Mouse (Mus musculus): ENCODE measurements around the gene Lima1. TPM values are rescaled to one million over a fixed set of nuclear protein-coding genes. Genes with fewer than 3 reads are reported as not detected.
"Not testable (repeated sequence)": the region's sequence is repeated elsewhere in the genome, so short reads cannot be mapped to it uniquely, and the experiment has no call there.

The Lima1 gene
- polyA plus RNA-seq, 1 experiment, result 12.1 TPM

DNA sequence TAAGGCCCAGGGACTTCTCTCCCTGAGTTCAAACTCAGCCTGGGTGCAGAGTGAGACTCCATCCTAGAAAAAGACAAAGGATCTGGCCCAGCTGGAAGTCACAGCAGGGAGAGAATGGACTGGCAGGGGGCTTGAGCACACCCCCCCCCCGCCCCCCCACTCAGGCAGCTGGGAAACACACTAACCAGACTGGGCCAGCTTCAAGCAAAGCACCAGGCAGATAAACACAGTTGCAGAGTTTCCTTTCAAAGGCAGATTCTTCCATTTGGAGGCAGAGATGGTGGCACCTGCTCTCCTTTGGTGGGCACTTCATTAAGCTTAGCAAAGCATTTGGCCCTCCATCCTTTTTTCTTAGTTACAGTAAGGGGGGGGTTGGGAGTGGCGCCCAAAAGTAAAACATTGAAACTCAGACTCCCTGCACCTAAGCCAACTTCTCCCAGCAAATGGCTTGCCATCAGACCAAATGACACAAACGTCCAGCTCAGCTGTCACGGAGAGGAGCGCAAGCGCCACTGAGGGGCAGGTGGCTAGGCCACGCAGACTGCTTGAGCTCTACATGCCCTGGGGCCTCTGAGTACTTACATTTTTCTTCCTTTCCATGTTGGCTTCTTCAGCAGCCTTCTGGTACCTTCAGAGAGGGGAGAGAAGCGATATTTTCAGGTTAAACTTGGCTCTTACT, 48.9 kb downstream of the Lima1 start:
- no peak overlapping the region for H3K27ac ChIP-seq (ENCODE audit: insufficient read depth, low read length)
- H3K4me1 ChIP-seq (ENCODE audit: control insufficient read depth, insufficient read depth, low read length), result no peaks in the 10 kb centered on the region
- no peak overlapping the region for H3K4me3 ChIP-seq (ENCODE audit: insufficient read depth, low read length)
- TF ChIP-seq CTCF (IDR thresholded peaks at IDR 0.05; ENCODE audit: extremely low read depth, insufficient read depth, low read length), result no peak
- TF ChIP-seq POLR2A (IDR thresholded peaks at IDR 0.05; ENCODE audit: extremely low read depth, insufficient read depth, low read length), result no peak

DNA sequence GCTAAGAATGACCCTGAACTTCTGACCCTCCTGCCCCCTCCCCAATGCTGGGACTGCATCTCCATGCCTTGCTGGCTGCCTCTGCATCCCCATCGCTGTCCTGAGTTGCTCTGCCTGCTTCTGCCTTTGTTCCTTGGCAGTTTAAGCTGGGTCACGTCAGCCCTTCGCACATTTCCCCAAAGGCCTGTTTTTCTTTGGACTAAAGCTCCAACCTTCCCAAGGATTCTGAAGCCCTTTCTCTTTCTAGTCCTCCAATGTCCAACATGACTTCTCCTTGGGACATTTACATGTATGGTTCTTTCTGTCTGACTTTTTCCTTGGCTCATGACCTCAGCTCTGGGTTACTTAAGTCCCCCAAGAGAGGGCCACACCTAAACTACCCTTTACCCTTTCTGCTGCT, 50.0 kb downstream of the Lima1 start:
- no peak overlapping the region for H3K4me3 ChIP-seq (ENCODE audit: insufficient read depth, low read length)
- TF ChIP-seq CTCF (IDR thresholded peaks at IDR 0.05; ENCODE audit: extremely low read depth, insufficient read depth, low read length) (no peak), POLR2A (IDR thresholded peaks at IDR 0.05; ENCODE audit: extremely low read depth, insufficient read depth, low read length) (no peak)
- no peak overlapping the region for H3K27ac ChIP-seq (ENCODE audit: insufficient read depth, low read length)
- H3K4me1 ChIP-seq (ENCODE audit: control insufficient read depth, insufficient read depth, low read length), result no peaks in the 10 kb centered on the region

DNA sequence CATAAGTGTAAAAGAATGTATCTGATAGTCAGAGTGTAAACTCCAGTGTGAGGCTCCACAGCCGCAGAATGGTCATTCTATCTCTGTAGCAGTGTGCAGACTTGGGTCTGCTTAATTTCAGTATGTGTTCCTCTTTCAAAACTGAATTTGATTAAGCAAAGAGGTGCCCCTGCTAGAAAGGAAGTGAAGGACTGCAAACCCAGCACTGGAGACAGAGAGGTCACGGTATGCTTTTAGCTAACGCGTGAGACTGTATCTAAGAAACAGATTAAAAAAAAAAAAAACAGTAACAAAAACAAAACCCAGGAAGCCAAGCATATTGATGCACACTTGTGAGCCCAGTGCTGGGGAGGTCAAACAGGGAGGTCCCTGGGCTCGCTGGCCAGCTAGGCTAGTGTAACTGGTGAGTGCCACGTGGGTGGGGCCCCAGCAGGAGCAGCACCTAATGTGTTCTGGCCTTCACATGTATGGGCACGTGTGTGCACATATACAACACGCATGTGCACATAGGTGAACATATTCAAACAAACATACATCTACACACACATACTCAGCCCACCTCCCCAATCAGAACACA, 51.8 kb downstream of the Lima1 start:
- Histone ChIP-seq H3K4me1 (ENCODE audit: control insufficient read depth, insufficient read depth, low read length) (no peaks in the 10 kb centered on the region), H3K27ac (ENCODE audit: insufficient read depth, low read length) (no peak overlapping the region), H3K4me3 (ENCODE audit: insufficient read depth, low read length) (no peak overlapping the region)
- TF ChIP-seq CTCF (IDR thresholded peaks at IDR 0.05; ENCODE audit: extremely low read depth, insufficient read depth, low read length) (no peak), POLR2A (IDR thresholded peaks at IDR 0.05; ENCODE audit: extremely low read depth, insufficient read depth, low read length) (no peak)

DNA sequence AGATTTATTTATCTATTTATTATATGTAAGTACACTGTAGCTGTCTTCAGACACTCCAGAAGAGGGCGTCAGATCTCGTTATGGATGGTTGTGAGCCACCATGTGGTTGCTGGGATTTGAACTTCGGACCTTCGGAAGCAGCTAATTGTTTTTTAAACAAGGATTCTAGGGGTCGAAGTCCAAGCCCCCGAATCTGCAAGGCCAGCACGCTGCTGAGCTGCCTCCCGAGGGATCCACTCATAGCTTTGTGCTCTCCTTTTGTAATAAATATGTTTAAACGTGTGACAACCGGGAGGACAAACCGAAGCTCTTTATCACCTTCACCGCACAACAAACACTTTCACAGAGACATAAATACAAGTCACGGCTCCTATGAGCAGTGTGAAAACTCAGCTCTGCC, 52.8 kb downstream of the Lima1 start:
- not testable (repeated sequence) for H3K4me1 ChIP-seq (ENCODE audit: control insufficient read depth, insufficient read depth, low read length); H3K27ac ChIP-seq (ENCODE audit: insufficient read depth, low read length); H3K4me3 ChIP-seq (ENCODE audit: insufficient read depth, low read length)

DNA sequence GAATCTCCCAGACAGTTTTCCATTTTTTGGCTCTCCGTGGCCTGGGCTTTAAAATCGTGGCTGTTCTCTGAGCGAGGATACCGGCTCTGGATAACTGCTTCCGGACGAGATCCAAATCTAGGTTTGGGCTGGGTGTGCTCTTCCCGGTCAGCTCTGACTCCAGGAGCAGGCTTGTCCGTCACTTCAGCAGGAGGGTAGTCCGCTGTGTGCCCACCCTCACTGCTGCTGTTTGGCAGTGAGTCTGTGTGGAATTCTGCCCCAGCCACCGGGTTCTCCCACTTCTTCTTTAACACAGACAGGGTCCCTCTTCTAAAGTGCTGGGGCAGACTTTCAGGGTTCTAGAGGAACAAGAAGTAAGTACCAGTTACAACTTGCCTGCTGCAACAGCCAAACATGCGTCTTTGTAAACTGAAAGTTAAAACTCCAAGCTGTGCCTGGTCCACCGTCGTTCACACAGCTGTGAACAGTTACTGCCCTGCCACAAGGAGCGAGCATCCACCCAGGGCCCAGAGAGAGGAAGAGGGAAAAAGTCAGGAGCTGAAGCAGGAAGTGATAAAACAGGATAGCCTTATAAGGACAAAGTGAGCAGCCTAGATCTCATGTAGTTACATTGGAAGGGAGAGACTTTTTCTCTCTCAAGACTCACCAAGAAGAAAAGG, 55.5 kb downstream of the Lima1 start:
- peak overlapping the region; percentile 12 for H3K4me3 ChIP-seq (ENCODE audit: insufficient read depth, low read length)
- no peaks in the 10 kb centered on the region for H3K4me1 ChIP-seq (ENCODE audit: control insufficient read depth, insufficient read depth, low read length)
- TF ChIP-seq CTCF (IDR thresholded peaks at IDR 0.05; ENCODE audit: extremely low read depth, insufficient read depth, low read length) (no peak), POLR2A (IDR thresholded peaks at IDR 0.05; ENCODE audit: extremely low read depth, insufficient read depth, low read length) (0 out of 2 replicates have a peak, but pooled peaks have one; percentile 20)
- peak overlapping the region; percentile 3; the same call in 1 of the 2 replicates for H3K27ac ChIP-seq (ENCODE audit: insufficient read depth, low read length)

DNA sequence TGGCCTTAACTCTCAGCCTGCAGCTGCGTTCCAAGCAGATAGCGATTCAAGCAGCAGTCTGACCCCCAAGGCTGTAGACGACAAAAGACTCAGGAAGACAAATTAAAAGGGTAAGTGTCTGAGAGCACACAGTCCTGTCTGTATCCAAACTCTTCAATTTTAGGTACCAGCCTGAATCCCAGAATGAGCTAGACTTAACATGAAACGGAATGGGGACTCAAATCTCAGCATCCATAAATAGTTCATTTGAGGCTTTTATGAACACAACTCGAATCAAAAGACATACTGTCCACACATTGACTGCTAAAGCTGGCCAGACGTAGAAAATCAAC, 56.2 kb downstream of the Lima1 start:
- no peak for TF ChIP-seq POLR2A (IDR thresholded peaks at IDR 0.05; ENCODE audit: extremely low read depth, insufficient read depth, low read length)
- TF ChIP-seq CTCF (IDR thresholded peaks at IDR 0.05; ENCODE audit: extremely low read depth, insufficient read depth, low read length), result no peak
- H3K4me3 ChIP-seq (ENCODE audit: insufficient read depth, low read length), result peak overlapping the region; percentile 12; the same call in 1 of the 2 replicates
- no peaks in the 10 kb centered on the region for H3K4me1 ChIP-seq (ENCODE audit: control insufficient read depth, insufficient read depth, low read length)
- peak overlapping the region; percentile 20; the same call in 1 of the 2 replicates for H3K27ac ChIP-seq (ENCODE audit: insufficient read depth, low read length)

DNA sequence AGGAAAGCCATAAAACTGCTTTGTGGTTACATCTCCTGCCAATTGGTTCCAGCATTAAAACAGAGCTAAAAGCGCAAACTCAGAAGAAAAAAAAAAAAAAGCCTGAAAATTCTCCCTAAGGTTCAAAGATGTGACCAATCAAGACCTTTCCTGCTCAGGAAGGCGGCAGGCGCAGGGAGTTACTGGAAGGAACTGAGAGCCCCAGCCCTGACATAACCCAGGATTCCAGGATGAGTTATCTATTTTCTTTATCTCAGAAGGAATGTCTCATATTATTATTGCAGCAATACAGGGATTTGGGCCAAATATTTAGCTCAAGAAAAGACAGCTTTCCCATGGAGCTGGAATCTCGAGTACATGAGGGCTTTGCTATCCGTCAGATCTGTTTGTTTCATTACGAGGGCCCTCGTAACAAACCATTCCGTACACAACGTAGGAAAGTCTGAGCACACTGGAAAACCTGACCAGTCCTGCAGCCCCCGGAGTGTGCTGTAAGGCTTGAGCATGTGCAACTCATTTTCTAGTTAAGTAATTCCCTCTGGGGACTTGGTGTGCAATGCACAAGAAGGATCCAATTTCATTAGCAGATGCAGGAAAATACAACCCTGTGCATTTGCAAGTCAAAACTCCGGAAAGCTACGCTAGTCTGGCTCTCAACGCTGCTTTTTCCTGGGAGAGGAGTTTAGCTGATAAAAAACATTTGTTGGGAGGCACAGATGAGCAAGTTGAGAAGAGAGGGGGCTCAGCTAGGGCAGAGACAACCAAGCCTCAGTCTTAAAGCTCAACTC, 56.7 kb downstream of the Lima1 start:
- no peaks in the 10 kb centered on the region for H3K4me1 ChIP-seq (ENCODE audit: control insufficient read depth, insufficient read depth, low read length)
- TF ChIP-seq POLR2A (IDR thresholded peaks at IDR 0.05; ENCODE audit: extremely low read depth, insufficient read depth, low read length) (no peak), CTCF (IDR thresholded peaks at IDR 0.05; ENCODE audit: extremely low read depth, insufficient read depth, low read length) (no peak)
- H3K27ac ChIP-seq (ENCODE audit: insufficient read depth, low read length), result peak overlapping the region; percentile 20
- H3K4me3 ChIP-seq (ENCODE audit: insufficient read depth, low read length), result peak overlapping the region; percentile 12; the same call in 1 of the 2 replicates

DNA sequence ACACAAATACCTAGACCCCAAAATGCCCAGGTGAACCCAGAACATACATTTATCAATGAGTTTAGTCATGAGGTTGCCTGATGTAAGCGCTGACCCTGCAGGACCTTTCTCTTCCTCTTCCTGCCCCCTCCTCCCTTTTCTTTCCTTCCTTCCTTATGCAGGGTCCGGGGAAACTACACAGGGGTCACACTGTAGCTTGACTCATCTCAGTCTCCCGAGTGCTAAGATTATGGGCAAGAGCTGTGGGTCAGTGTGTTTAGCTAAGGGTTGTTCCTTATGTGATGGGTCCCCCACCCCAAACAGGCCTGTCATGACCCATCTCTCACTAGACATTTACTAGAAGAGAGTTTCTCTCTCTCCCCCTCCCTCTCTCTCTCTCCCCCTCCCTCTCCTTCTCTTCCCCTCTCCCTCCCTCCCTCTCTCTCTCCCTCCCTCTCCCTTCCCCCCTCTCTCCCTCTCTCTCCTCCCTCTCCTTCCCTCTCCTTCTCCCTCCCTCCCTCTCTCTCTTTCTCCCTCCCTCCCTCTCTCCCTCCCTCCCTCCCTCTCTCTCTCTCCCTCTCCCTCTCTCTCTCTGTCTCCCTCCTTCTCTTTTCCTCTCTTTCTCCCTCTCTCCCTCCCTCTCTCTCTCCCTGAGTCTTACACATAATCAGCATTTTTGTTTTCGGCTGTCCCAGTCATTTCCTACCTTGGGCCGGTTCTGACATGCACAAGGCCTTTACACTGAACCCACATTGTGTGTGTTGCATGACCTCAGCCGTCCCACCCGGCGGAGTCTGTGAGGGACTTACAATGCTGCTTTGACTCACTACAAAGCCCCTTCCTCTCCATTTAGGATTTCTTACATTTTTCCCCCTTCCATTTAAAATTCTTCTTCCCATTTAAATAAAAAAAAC, 57.7 kb downstream of the Lima1 start:
- Histone ChIP-seq H3K27ac (ENCODE audit: insufficient read depth, low read length) (no peak overlapping the region), H3K4me1 (ENCODE audit: control insufficient read depth, insufficient read depth, low read length) (no peaks in the 10 kb centered on the region), H3K4me3 (ENCODE audit: insufficient read depth, low read length) (peak overlapping the region; percentile 12; the same call in 1 of the 2 replicates)
- no peak for TF ChIP-seq POLR2A (IDR thresholded peaks at IDR 0.05; ENCODE audit: extremely low read depth, insufficient read depth, low read length)
- no peak for TF ChIP-seq CTCF (IDR thresholded peaks at IDR 0.05; ENCODE audit: extremely low read depth, insufficient read depth, low read length)

DNA sequence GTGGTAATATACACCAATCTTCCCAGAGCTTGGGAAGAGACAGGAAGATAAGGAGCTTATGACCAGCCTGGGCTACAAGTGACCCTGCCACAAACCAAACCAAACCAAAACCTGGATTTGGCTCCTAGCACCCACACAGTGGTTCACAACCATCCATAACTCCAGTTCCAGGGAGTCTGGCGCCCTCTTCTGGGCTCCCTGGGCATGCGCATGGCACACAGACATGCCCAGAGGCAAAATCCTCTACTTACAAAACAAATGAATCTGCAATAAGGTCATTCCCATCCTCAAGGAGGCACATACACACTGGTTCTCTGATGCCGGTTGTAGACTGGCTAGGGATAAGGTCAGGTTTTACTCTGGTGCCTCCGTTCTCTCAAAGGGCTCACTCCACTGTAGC, 59.3 kb downstream of the Lima1 start:
- no peaks in the 10 kb centered on the region for H3K4me1 ChIP-seq (ENCODE audit: control insufficient read depth, insufficient read depth, low read length)
- TF ChIP-seq POLR2A (IDR thresholded peaks at IDR 0.05; ENCODE audit: extremely low read depth, insufficient read depth, low read length), result no peak
- TF ChIP-seq CTCF (IDR thresholded peaks at IDR 0.05; ENCODE audit: extremely low read depth, insufficient read depth, low read length), result no peak
- H3K4me3 ChIP-seq (ENCODE audit: insufficient read depth, low read length), result no peak overlapping the region
- no peak overlapping the region for H3K27ac ChIP-seq (ENCODE audit: insufficient read depth, low read length)

Measured in cortical plate, adult 2 months (tissue).